Mouse (Mus musculus): Measurements from ENCODE around the gene Rgs13. TPM values are rescaled to one million over a fixed set of nuclear protein-coding genes. Genes with fewer than 3 reads are reported as not detected.
"Not testable (repeated sequence)": the region's sequence is repeated elsewhere in the genome, so short reads cannot be mapped to it uniquely, and the experiment has no call there.

Rgs13 gene
- total and polyA plus RNA-seq, 2 experiments from 2014 or later = 0.71 to 0.95 TPM

DNA sequence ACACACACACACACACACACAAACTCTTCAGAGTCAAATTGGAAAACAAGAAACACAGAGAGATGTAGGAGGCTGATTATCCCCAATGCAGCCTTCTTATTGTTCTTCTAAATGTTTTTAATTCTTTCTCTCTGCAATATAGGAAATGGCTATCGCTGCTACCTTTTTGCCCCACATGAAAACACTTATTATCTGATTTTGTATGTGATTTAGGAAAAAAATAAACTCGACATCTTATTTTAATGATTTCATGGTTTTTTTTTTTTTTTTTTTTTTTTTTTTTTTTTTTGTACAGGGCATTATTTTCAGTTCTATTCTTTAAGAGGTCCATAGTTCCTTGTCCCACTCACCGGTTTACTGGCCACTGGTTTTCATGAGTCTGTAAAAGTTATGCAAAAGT lies 27.2 kb downstream of the Rgs13 start:
- WGBS = 85% methylated on average over 3 of the region's 3 CpGs
- no peak overlapping the region for H3K9ac ChIP-seq (replicated peaks; ENCODE audit: low read length, poor library complexity, severe bottlenecking)
- no peak for ATAC-seq (ENCODE audit: low FRiP score)

DNA sequence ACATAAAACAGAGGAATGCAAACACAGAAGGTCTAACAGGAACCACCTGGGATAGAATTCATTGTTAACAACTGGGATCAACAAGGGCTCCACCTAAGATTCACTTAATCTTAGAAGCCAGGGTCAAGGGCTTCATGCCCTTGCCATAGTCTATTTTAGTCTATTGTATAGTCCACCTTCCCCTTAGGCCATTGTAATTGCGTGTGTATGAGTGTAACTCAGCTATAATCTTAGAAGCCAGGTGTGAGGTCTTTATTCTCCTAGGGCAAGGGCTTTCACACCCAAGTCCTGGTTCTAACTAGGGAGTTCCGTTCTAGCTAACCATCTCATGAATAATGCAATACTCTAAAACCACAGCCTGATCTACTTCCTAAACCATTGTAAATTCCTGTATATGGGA lies 35.8 kb downstream of the Rgs13 start:
- H3K36me3 ChIP-seq (ENCODE audit: insufficient read depth, low read length); DNase-seq (ENCODE audit: low spot score); H3K27me3 ChIP-seq (ENCODE audit: insufficient read depth, low read length); H3K4me1 ChIP-seq (ENCODE audit: insufficient read depth, low read length); ATAC-seq (ENCODE audit: low FRiP score); H3K4me3 ChIP-seq (ENCODE audit: low read depth, low read length); H3K9me3 ChIP-seq (ENCODE audit: low read length); H3K4me2 ChIP-seq (ENCODE audit: low read depth, low read length, poor library complexity, severe bottlenecking); H3K27ac ChIP-seq (ENCODE audit: low read depth, low read length); H3K9ac ChIP-seq (replicated peaks; ENCODE audit: low read length, poor library complexity, severe bottlenecking): not testable (repeated sequence)
- WGBS = 80% methylated on average over 2 of the region's 2 CpGs

More for the DNA sequence above, 27.2 kb downstream of the Rgs13 start:
- Histone ChIP-seq H3K36me3 (ENCODE audit: insufficient read depth, low read length) (no peaks in the 10 kb centered on the region), H3K4me3 (ENCODE audit: low read depth, low read length) (no peak overlapping the region), H3K27ac (ENCODE audit: low read depth, low read length) (no peak overlapping the region), H3K4me2 (ENCODE audit: low read depth, low read length, poor library complexity, severe bottlenecking) (no peak overlapping the region), H3K4me1 (ENCODE audit: insufficient read depth, low read length) (no peaks in the 10 kb centered on the region), H3K9me3 (ENCODE audit: low read length) (no peaks in the 10 kb centered on the region), H3K27me3 (ENCODE audit: insufficient read depth, low read length) (no peaks in the 10 kb centered on the region)
- TF ChIP-seq CTCF (IDR thresholded peaks at IDR 0.05) = no peak
- no peak for DNase-seq (ENCODE audit: low spot score)

DNA sequence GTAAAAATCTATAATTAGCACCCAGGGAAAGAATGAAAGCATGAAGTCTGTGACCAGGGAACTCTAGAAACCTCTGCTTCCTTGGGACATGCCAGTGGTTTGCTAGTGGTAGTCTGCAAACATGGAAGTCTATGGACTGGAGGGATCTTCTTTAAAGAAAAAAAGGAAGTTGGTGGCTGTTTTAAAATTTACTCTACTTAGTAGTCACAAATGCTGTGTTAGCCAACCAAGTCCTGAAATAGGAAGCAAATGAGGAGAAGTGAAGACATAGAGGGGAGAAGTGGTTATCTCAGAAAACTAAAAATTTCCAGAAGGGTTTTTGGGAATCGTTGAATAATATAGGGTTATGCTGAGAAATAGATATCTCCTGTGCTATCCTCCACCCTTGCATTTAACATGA lies 37.3 kb downstream of the Rgs13 start:
- H3K4me3 ChIP-seq (ENCODE audit: low read depth, low read length) = no peak overlapping the region
- no peak for DNase-seq (ENCODE audit: low spot score)
- no peaks in the 10 kb centered on the region for H3K9me3 ChIP-seq (ENCODE audit: low read length)
- H3K4me2 ChIP-seq (ENCODE audit: low read depth, low read length, poor library complexity, severe bottlenecking) = no peak overlapping the region
- no peaks in the 10 kb centered on the region for H3K36me3 ChIP-seq (ENCODE audit: insufficient read depth, low read length)
- no peaks in the 10 kb centered on the region for H3K4me1 ChIP-seq (ENCODE audit: insufficient read depth, low read length)
- H3K27me3 ChIP-seq (ENCODE audit: insufficient read depth, low read length) = no peaks in the 10 kb centered on the region
- TF ChIP-seq CTCF (IDR thresholded peaks at IDR 0.05) = no peak
- ATAC-seq (ENCODE audit: low FRiP score) = no peak
- H3K9ac ChIP-seq (replicated peaks; ENCODE audit: low read length, poor library complexity, severe bottlenecking) = no peak overlapping the region
- no peak overlapping the region for H3K27ac ChIP-seq (ENCODE audit: low read depth, low read length)
- WGBS = 97% methylated on average over 1 of the region's 1 CpGs

DNA sequence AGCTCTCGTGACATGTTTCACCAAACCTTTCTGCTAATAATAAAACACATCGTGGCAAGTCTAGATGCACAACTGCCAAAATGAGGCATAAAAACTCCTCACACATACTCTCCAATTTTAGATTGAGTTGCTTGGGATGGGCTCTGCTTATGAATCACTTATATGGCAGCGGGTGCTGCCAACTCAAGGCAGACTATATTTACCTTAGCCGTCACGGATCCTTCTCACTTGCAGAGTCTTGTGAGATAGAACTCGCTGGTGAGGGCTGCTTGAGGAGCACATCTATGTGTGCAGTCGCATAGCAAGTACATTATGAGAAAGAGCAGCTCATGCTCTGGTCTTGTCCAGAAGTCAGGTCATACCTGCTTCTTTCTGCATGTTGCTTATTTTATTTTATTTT lies 49.2 kb downstream of the Rgs13 start:
- no peak overlapping the region for H3K9ac ChIP-seq (replicated peaks; ENCODE audit: low read length, poor library complexity, severe bottlenecking)
- WGBS = 89% methylated on average over 7 of the region's 7 CpGs
- no peak overlapping the region for H3K4me2 ChIP-seq (ENCODE audit: low read depth, low read length, poor library complexity, severe bottlenecking)
- H3K36me3 ChIP-seq (ENCODE audit: insufficient read depth, low read length) = no peaks in the 10 kb centered on the region
- no peak overlapping the region for H3K4me3 ChIP-seq (ENCODE audit: low read depth, low read length)
- DNase-seq (ENCODE audit: low spot score) (no peak), ATAC-seq (ENCODE audit: low FRiP score) (no peak)
- no peak overlapping the region for H3K27ac ChIP-seq (ENCODE audit: low read depth, low read length)
- no peak for TF ChIP-seq CTCF (IDR thresholded peaks at IDR 0.05)
- no peaks in the 10 kb centered on the region for H3K4me1 ChIP-seq (ENCODE audit: insufficient read depth, low read length)
- no peaks in the 10 kb centered on the region for H3K9me3 ChIP-seq (ENCODE audit: low read length)
- no peaks in the 10 kb centered on the region for H3K27me3 ChIP-seq (ENCODE audit: insufficient read depth, low read length)

DNA sequence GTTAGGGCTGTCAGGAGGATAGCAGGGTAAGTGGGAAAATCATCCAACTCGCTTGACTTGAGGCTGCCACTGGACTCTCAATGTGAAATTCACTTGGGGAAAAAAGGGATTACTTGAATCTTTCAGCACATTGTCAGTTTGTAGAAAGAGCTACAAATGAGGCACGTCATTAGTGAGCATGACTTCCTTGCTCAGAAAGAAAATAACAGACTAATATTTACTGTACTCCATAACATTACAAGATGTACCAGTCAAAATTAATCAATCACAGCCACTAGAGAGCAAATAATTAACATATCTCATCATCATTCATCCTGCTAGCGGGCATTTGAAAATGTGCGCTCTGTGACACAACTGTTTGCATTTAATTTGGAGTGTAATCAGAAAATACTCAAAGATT lies 57.1 kb downstream of the Rgs13 start:
- no peak for TF ChIP-seq CTCF (IDR thresholded peaks at IDR 0.05)
- Histone ChIP-seq H3K27me3 (ENCODE audit: insufficient read depth, low read length) (no peaks in the 10 kb centered on the region), H3K9me3 (ENCODE audit: low read length) (no peaks in the 10 kb centered on the region), H3K4me3 (ENCODE audit: low read depth, low read length) (no peak overlapping the region), H3K9ac (replicated peaks; ENCODE audit: low read length, poor library complexity, severe bottlenecking) (no peak overlapping the region), H3K27ac (ENCODE audit: low read depth, low read length) (no peak overlapping the region), H3K4me2 (ENCODE audit: low read depth, low read length, poor library complexity, severe bottlenecking) (no peak overlapping the region), H3K4me1 (ENCODE audit: insufficient read depth, low read length) (no peaks in the 10 kb centered on the region), H3K36me3 (ENCODE audit: insufficient read depth, low read length) (no peaks in the 10 kb centered on the region)
- WGBS = 58% methylated on average over 4 of the region's 4 CpGs
- DNase-seq (ENCODE audit: low spot score) = no peak
- ATAC-seq (ENCODE audit: low FRiP score) = no peak

DNA sequence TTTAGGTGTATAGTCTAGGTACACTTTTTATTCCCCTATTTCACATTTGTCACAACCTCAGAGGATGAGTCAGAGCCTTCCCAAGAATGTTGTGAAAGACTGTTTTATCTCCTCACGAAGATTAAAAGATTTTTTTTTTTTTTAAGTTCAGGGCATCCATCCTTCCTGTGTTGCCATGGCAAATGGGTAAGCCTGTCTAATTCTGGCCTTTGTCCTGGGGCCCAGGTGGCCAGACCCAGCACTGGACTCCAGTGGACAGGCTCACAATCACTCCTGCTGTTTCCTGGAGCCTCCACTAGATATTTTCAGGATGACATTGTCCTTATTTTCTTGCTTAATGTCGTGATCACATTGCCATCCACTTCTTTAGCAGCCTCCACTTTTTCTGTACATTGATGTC lies 57.7 kb downstream of the Rgs13 start:
- Histone ChIP-seq H3K4me1 (ENCODE audit: insufficient read depth, low read length) (no peaks in the 10 kb centered on the region), H3K4me3 (ENCODE audit: low read depth, low read length) (no peak overlapping the region), H3K27me3 (ENCODE audit: insufficient read depth, low read length) (no peaks in the 10 kb centered on the region), H3K36me3 (ENCODE audit: insufficient read depth, low read length) (no peaks in the 10 kb centered on the region), H3K27ac (ENCODE audit: low read depth, low read length) (no peak overlapping the region), H3K9ac (replicated peaks; ENCODE audit: low read length, poor library complexity, severe bottlenecking) (no peak overlapping the region), H3K4me2 (ENCODE audit: low read depth, low read length, poor library complexity, severe bottlenecking) (no peak overlapping the region), H3K9me3 (ENCODE audit: low read length) (no peaks in the 10 kb centered on the region)
- no peak for DNase-seq (ENCODE audit: low spot score)
- no peak for ATAC-seq (ENCODE audit: low FRiP score)
- TF ChIP-seq CTCF (IDR thresholded peaks at IDR 0.05) = no peak
- 13% methylated on average over 2 of the region's 2 CpGs for WGBS

Data from midbrain, postnatal 0 days (tissue).